Mouse (Mus musculus) retina, postnatal 1 day (tissue): ENCODE data around the gene Tfb1m.

Experiments used
- DNase-seq: peaks from one replicate; pipeline ENCODE4 v3.0.0-alpha.2; 2012

Tfb1m gene

GRCm38 (mm10) chr17:3557331-3558311 lies at the start of gene Tfb1m:
Gene Tfb1m (minus strand): TSS chr17:3557781.
- DNase-seq, result peak; percentile 100

- no peak for DNase-seq
Observed at GRCm38 (mm10) chr17:3602954-3603672, 45.5 kb upstream of the Tfb1m start.

DNA sequence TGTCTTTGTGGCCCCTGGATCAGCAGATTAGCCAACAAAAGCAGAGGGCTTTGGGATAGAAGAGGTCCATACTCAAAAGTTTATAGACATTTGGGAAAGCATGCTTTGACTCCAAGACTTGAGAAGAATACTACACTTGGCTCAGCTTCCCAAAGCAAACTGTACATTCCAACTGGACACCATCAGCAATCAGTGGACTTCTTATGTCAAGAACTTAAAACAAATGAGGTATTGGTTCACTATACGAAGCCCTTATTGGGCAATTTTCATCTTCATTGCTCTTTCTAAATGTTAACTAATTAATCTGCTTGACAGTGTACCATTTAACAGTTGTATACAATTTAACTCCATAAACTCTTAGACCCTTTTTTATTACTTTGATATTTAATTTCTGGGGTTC lies 40.8 kb upstream of the Tfb1m start:
- no peak for DNase-seq

DNA sequence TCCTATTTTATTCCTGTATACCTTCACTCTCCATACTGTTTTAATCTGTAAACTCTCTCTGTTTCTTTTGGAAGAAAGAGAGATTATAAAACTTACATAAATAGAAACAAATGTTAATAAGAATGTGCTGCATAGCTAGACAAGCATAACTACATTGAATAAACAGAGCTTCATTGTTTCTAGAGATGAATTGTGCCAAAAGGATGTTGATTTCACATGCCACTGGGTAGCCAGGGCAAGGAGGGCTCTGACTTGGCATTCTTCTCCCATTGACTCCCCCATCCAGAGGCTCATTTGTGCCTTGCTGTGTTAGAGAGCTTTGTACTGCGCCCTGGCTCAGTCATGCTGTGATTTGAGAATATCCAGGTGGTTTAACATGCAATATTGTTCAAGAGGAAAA lies 40.3 kb upstream of the Tfb1m start:
- no peak for DNase-seq

GRCm38 (mm10) chr17:3597130-3597529 lies 39.5 kb upstream of the Tfb1m start:
- DNase-seq, result no peak

DNA sequence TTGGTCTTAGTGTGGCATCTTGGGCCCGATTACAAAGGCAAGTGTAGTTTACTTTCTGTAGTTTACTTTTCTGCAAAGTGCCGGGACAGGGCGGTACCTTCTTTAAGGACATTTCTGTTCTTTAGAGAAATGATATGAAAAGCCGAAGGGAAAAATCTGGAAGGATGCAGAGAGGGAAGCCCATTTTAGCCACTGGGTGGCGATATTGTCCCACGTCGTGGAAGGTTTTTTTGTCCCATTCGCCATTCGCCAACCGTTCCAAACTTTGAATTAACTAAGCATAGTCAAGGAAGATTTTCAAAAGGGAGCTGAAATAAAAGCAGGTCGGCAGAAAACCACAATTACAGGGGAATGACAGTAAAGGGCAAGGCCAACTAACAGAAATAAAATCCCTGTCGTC lies 13.3 kb upstream of the Tfb1m start:
- DNase-seq, result peak; percentile 77

- DNase-seq, result no peak
Observed at GRCm38 (mm10) chr17:3562405-3562804, 4.8 kb upstream of the Tfb1m start.

- no peak for DNase-seq
Observed at GRCm38 (mm10) chr17:3560534-3560933, 3.0 kb upstream of the Tfb1m start.

DNA sequence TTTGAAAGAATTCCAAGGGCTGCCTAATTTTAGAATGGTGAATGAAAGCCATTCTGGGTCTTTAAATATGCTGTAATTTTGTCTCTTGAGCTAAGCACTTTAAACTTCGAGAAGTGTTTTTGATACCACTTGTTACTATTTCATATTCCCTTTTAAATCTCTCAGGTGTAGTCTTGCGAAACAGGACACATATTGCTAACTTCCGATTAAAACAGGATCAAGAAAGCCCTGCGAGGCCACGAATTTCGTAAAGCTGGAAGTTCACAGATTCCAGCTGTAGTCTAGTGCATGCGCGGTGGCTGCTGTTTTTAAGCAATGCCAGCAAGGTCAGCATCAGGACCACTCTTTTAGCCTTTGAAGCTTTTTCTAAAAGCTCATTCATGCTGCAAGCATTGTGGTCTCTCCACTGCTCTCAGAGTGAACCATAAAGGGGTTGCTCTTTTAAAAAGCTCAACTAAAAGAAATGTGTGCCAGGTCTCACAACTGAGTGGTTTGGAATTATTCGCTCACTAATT lies 832 bp upstream of the Tfb1m start:
- no peak for DNase-seq

DNA sequence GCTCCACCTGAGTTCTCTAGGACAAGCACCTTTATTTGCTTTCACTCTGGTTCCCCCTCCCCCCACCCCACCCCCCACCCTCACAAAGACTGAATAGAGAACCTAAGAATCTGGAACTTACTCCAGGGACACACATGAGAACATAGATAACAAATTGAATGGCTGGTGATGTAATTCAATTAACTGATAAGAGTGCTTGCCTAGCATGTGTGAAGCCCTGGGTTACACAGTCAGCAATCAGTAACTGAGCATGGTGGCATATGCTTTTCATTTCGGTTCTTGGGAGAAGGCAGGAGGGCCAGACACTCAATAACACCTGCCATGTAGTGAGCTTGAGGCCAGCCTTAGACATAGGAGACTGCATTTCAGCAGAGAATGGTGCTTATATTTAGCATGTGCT lies 1.3 kb downstream of the Tfb1m start:
- no peak for DNase-seq

DNA sequence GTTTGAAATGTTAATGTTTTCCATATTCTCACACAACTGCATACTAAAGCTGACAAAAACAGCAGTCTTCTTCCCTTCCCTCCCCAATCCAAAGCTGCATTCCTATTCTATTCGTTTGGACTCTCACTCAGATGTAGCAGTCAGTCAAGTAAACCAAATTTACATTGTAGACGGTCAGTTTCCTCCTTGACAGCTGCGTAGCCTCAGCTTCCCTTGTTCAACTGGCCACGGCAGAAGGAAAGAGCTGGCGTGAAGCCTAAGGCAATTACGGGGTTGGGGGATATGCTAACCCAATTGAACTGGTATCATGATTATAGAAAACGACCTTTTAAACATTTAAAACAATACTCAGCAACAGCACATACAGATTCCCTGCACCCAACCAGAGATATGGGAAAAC lies 9.9 kb downstream of the Tfb1m start:
- no peak for DNase-seq

- no peak for DNase-seq
Observed at GRCm38 (mm10) chr17:3541033-3541432, 16.5 kb downstream of the Tfb1m start.

DNA sequence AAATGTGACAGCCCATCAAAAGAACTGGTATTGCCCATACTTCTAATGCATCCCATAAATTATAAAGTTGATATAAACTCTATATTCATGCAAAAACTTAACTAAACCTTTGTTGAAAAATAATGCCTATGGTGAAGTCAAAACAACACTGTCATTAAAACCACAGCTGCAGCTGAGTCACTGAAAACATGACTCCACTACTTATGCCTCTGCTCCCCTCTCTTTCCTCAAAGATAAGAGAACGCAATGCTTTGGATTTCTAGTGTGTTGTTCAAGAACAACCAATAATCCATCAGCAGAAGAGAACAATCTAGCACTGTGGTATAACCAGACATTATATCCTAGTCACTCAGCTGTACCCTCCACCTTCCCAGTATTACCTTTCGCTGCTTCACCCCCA lies 17.3 kb downstream of the Tfb1m start:
- DNase-seq, result no peak

DNA sequence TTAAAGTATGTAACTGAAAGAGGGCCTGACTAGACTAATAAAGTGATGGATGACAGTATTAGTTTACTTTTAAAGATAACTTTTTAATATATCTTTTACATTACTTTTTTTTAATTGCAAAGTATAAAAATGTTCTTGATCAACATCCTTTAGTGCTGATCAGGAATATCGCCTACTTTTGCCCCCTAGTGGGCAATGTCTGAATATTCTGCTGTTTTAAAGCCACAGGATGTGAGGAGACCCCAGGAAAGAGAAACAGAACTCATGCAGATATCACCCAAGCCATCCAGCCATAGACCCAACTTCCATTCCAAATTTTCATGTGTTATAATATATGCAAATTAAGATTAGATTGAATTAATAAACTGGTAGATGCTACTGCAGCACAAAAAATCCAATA lies 24.2 kb downstream of the Tfb1m start:
- peak; percentile 52 for DNase-seq

DNA sequence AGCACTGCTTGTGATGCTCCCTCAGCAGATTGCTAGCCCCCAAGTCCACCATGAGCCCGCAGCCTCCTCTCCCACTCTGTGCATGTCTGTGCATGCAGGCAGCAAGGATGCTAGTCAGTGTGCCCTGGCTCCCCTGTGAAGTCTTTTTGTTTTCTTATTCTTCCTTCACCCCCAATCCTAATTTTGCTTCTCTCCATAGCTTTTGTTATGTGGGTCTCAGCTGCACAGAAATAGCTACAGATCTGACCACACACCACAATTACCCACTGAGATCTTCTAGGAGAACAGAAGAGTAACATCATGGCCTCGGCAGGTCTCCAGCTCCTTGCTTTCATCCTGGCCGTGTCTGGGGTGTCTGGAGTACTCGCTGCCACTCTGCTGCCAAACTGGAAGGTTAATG lies 25.3 kb downstream of the Tfb1m start, which contains the start of gene Cldn20:
Cldn20 (plus strand) TSS at position 301 of the 400 bp plus-strand sequence.
- DNase-seq, result no peak

DNA sequence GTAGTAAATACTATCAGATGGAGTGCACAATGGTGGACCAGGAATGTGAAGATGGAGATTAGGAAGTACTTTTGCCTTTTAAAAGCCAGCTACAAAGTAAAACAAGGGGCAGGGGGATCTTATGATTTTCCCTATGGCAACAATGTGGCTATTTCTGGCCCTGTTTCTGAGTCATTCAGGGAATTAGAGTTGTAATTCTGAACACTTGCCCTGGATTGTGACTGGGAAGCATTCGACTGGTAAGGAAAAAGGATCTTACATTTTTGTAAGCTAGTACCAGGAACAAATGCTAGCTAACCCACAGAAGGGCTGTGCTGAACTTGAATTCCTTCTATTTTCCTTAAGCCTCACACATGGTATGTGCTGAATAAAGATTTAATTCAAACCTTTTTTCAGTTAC lies 25.9 kb downstream of the Tfb1m start:
- no peak for DNase-seq

DNA sequence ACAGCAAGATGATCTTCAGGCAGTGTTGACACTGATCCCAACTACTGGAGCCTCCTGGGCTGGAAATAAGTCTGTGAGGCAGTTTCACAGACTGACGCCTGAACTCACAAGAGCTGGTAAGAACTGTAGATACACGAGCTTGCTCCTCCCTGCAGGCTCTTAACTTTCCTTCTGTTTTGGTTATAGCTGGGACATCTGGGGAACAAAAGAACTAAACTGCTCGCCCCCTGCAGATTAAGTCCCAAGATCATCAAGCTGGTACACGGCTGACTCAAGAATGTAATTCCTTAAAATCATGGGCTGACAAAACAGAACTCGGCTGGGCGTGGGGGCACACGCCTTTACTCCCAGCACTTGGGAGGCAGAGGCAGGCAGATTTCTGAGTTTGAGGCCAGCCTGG lies 27.0 kb downstream of the Tfb1m start:
- DNase-seq, result no peak

DNA sequence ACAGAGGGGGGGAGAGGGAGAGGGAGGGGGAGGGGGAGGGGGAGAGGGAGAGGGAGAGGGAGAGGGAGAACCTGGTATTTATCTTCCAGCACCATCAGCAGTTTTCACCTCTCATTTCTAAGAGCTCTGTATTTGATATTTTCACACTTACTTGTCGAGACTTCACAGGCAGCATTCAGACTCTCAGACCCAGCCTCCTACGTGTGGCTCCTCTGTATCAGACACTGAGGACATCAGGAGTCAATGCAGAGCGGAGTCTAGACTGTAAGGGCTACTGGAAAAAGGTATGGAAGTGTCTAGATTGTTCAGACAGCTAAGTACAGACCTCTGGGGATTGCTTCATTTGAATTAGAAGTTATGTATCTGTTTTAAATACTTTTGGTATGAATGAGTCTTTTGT lies 28.1 kb downstream of the Tfb1m start:
- DNase-seq, result no peak

GRCm38 (mm10) chr17:3527841-3528471 lies 29.6 kb downstream of the Tfb1m start:
- DNase-seq, result no peak

DNA sequence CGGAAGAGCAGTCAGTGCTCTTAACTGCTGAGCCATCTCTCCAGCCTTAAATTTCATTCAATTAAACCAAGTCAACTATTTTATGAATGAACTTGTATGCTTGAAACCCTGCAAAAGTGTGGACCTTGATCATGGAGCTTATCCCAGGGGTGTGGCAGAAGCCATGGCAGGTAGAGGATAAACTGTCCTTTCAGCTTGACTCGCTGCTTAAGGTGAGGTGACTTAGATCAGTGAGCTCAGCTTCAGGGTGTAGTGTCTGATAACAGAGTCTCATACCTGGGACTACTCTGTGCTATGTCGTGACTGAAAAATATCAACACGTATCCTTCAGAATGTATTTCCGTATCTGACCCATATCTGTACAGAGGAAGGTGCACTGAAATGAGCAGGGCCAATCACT lies 37.2 kb downstream of the Tfb1m start:
- DNase-seq, result no peak

GRCm38 (mm10) chr17:3516406-3516805 lies 41.2 kb downstream of the Tfb1m start:
- DNase-seq, result no peak

DNA sequence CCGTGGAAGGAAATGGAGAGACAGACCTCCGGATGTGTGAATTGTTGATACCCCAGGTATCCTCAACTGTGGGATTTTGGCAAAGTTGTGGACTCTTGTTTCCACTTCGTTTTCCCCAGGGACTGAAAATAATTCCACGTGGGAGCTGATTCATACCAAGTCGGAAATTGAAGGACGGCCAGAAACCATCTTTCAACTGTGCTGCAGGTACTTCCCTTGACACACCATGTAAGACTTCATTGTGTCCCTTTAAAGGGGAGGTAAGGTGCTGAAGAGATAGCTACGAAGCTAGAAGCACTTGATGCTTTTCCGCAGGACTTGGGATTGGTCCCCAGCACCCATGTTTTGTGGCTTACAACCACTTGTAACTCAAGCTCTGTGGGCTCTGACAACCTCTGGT lies 41.7 kb downstream of the Tfb1m start:
- no peak for DNase-seq

DNA sequence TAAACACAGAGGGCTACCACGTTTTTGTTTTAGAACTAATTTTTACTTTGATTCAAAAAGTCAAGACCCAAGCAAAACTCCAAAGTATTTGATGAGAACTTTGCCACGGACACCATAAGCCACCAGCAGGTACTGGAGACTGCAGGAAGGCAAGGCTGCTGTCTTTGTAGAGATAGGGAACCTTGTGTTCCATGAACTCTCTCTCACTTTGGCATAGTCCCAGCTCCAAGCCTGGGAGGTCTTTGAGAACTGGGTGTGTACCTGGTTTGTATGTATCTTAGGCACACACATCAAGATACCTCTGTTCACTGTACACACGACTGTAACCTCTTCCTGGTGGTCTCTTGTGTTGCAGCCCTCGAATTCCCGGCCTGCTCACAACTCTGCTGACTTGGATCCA lies 43.3 kb downstream of the Tfb1m start:
- no peak for DNase-seq
